Comparison of ENCODE assay signal across 7 mouse cellular contexts in genomic region chr2:31635281-31636137, GRCm38 (mm10). TPM values are rescaled to one million over a fixed set of nuclear protein-coding genes. Genes with fewer than 3 reads are reported as not detected.
A peak's percentile ranks its signal among the peaks of the same experiment; 100 is the strongest.
DNase-seq lines count a peak whose midpoint lies in the region; ATAC-seq and TF ChIP-seq lines count a peak whose summit lies in the region.

No protein-coding gene starts in this region.

- no peaks in the 10 kb centered on the region for H3K36me3 ChIP-seq in lung, embryonic 16.5 days (ENCODE audit: control insufficient read depth, insufficient read depth, low read length)
- H3K36me3 ChIP-seq in forebrain, embryonic 12.5 days (replicated peaks), result no peaks in the 10 kb centered on the region
- no peaks in the 10 kb centered on the region for H3K36me3 ChIP-seq in limb, embryonic 15.5 days
- H3K36me3 ChIP-seq in stomach, postnatal 0 days (ENCODE audit: control insufficient read depth, insufficient read depth, low read length), result no peaks in the 10 kb centered on the region

- TF ChIP-seq EP300 in stomach, postnatal 0 days (optimal IDR thresholded peaks at IDR 0.05), result no peak

- peak overlapping the region; percentile 7; the same call in 1 of the 2 replicates for H3K4me2 ChIP-seq in lung, embryonic 16.5 days (ENCODE audit: low read depth, low read length)
- H3K4me2 ChIP-seq in forebrain, embryonic 12.5 days, result peak overlapping the region; percentile 67
- peak overlapping the region; percentile 46 for H3K4me2 ChIP-seq in limb, embryonic 15.5 days
- peak overlapping the region; percentile 24 for H3K4me2 ChIP-seq in stomach, postnatal 0 days (replicated peaks; ENCODE audit: low read depth)

- H3K27me3 ChIP-seq in lung, embryonic 16.5 days (ENCODE audit: control insufficient read depth, insufficient read depth, low read depth, low read length), result peaks cover 89% of the 10 kb centered on the region
- peaks cover 99% of the 10 kb centered on the region for H3K27me3 ChIP-seq in forebrain, embryonic 12.5 days
- H3K27me3 ChIP-seq in limb, embryonic 15.5 days, result peaks cover 98% of the 10 kb centered on the region
- H3K27me3 ChIP-seq in stomach, postnatal 0 days (ENCODE audit: control insufficient read depth, insufficient read depth, low read length), result peaks cover 39% of the 10 kb centered on the region; the same call in 1 of the 2 replicates

- peak overlapping the region; percentile 17; the same call in 1 of the 2 replicates for H3K4me3 ChIP-seq in lung, embryonic 16.5 days (ENCODE audit: low read length)
- H3K4me3 ChIP-seq in forebrain, embryonic 12.5 days (replicated peaks), result peak overlapping the region; percentile 37
- peak overlapping the region; percentile 28 for H3K4me3 ChIP-seq in limb, embryonic 15.5 days
- peak overlapping the region; percentile 15 for H3K4me3 ChIP-seq in stomach, postnatal 0 days (ENCODE audit: low read depth, low read length)

- no peak for ATAC-seq in lung, embryonic 16.5 days (ENCODE audit: low read depth)
- ATAC-seq in forebrain, embryonic 12.5 days (ENCODE audit: low FRiP score), result no peak
- ATAC-seq in limb, embryonic 15.5 days (ENCODE audit: insufficient number of reproducible peaks, low FRiP score, low TSS enrichment, low read depth), result no peak
- ATAC-seq in stomach, postnatal 0 days (ENCODE audit: low FRiP score, low TSS enrichment), result no peak

- peaks cover 16% of the 10 kb centered on the region for H3K4me1 ChIP-seq in lung, embryonic 16.5 days (replicated peaks; ENCODE audit: control insufficient read depth, insufficient read depth, low read length)
- peaks cover 51% of the 10 kb centered on the region for H3K4me1 ChIP-seq in forebrain, embryonic 12.5 days
- peaks cover 49% of the 10 kb centered on the region for H3K4me1 ChIP-seq in limb, embryonic 15.5 days
- no peaks in the 10 kb centered on the region for H3K4me1 ChIP-seq in stomach, postnatal 0 days (replicated peaks; ENCODE audit: control insufficient read depth, insufficient read depth)

- H3K9ac ChIP-seq in lung, embryonic 16.5 days (ENCODE audit: low read length), result no peak overlapping the region
- H3K9ac ChIP-seq in forebrain, embryonic 12.5 days, result peak overlapping the region; percentile 47; the same call in 1 of the 2 replicates
- no peak overlapping the region for H3K9ac ChIP-seq in limb, embryonic 15.5 days
- H3K9ac ChIP-seq in stomach, postnatal 0 days (ENCODE audit: low read length), result no peak overlapping the region

- no peak for TF ChIP-seq CTCF in stomach, postnatal 0 days (IDR thresholded peaks at IDR 0.05; ENCODE audit: low read depth)

- no peak overlapping the region for H3K27ac ChIP-seq in lung, embryonic 16.5 days (ENCODE audit: low read length)
- 0 out of 2 replicates have a peak overlapping the region, but pooled peaks have one; percentile 65 for H3K27ac ChIP-seq in forebrain, embryonic 12.5 days
- no peak overlapping the region for H3K27ac ChIP-seq in limb, embryonic 15.5 days
- H3K27ac ChIP-seq in stomach, postnatal 0 days (replicated peaks), result no peak overlapping the region

- DNase-seq in lung, postnatal 25 days (ENCODE audit: low spot score), result no peak
- no peak for DNase-seq in stomach, postnatal 0 days (ENCODE audit: low spot score)
- no peak for DNase-seq in spleen, adult 18-20 months
- DNase-seq in left cerebral cortex, adult 9 months (ENCODE audit: low spot score in 2 of 2), result no peak

- H3K9me3 ChIP-seq in lung, embryonic 16.5 days (ENCODE audit: control insufficient read depth, low read length), result no peaks in the 10 kb centered on the region
- no peaks in the 10 kb centered on the region for H3K9me3 ChIP-seq in forebrain, embryonic 12.5 days
- no peaks in the 10 kb centered on the region for H3K9me3 ChIP-seq in limb, embryonic 15.5 days
- H3K9me3 ChIP-seq in stomach, postnatal 0 days (ENCODE audit: control insufficient read depth, low read length), result no peaks in the 10 kb centered on the region

- 2% methylated on average over 52 of the region's 52 CpGs for WGBS in lung, embryonic 16.5 days
- under 1% methylated on average over 52 of the region's 52 CpGs for WGBS in forebrain, embryonic 12.5 days
- 1% methylated on average over 52 of the region's 52 CpGs for WGBS in limb, embryonic 15.5 days
- WGBS in stomach, postnatal 0 days, result under 1% methylated on average over 51 of the region's 52 CpGs

RNA-seq across cellular contexts. Expression of gene Prdm12, which starts 4.3 kb away (rescaled TPM):
- polyA plus RNA-seq in lung, embryonic 16.5 days (2015; fragmentation: Nextera tagmentation; extraction: Ambion mirVana), result not detected in 2 replicates
- 5.4 and 6.7 TPM in 2 replicates for polyA plus RNA-seq in forebrain, embryonic 12.5 days (2016; fragmentation: Nextera tagmentation; extraction: Ambion mirVana)
- not detected in 2 replicates for polyA plus RNA-seq in limb, embryonic 15.5 days (2015; fragmentation: Nextera tagmentation; extraction: Ambion mirVana)
- polyA plus RNA-seq in stomach, postnatal 0 days (2015; fragmentation: Nextera tagmentation; extraction: Ambion mirVana), result not detected in 2 replicates

RNA-seq across cellular contexts. Expression of gene Exosc2, which starts 35.0 kb away (rescaled TPM):
- polyA plus RNA-seq in lung, embryonic 16.5 days (2015; fragmentation: Nextera tagmentation; extraction: Ambion mirVana), result 55.1 and 56.5 TPM in 2 replicates
- 57.8 and 60.7 TPM in 2 replicates for polyA plus RNA-seq in forebrain, embryonic 12.5 days (2016; fragmentation: Nextera tagmentation; extraction: Ambion mirVana)
- polyA plus RNA-seq in limb, embryonic 15.5 days (2015; fragmentation: Nextera tagmentation; extraction: Ambion mirVana), result 54.3 and 56.6 TPM in 2 replicates
- polyA plus RNA-seq in stomach, postnatal 0 days (2015; fragmentation: Nextera tagmentation; extraction: Ambion mirVana), result 22.2 and 23.4 TPM in 2 replicates

RNA-seq across cellular contexts. Expression of gene Abl1, which starts 52.7 kb away (rescaled TPM):
- polyA plus RNA-seq in lung, embryonic 16.5 days (2015; fragmentation: Nextera tagmentation; extraction: Ambion mirVana), result 37.6 and 39.1 TPM in 2 replicates
- 44.4 and 47.3 TPM in 2 replicates for polyA plus RNA-seq in forebrain, embryonic 12.5 days (2016; fragmentation: Nextera tagmentation; extraction: Ambion mirVana)
- polyA plus RNA-seq in limb, embryonic 15.5 days (2015; fragmentation: Nextera tagmentation; extraction: Ambion mirVana), result 37.7 and 40.1 TPM in 2 replicates
- polyA plus RNA-seq in stomach, postnatal 0 days (2015; fragmentation: Nextera tagmentation; extraction: Ambion mirVana), result 11.1 and 11.5 TPM in 2 replicates

Comparison
In these comparisons a context has a peak if more than half of its experiments do, and no peak if none do; other contexts are left out.
1. H3K4me2 ChIP-seq: peak in every context shown above with its lines; median percentile 67 in forebrain, embryonic 12.5 days; 46 in limb, embryonic 15.5 days; 24 in stomach, postnatal 0 days; 7 in lung, embryonic 16.5 days.